In the genomic region with DNA sequence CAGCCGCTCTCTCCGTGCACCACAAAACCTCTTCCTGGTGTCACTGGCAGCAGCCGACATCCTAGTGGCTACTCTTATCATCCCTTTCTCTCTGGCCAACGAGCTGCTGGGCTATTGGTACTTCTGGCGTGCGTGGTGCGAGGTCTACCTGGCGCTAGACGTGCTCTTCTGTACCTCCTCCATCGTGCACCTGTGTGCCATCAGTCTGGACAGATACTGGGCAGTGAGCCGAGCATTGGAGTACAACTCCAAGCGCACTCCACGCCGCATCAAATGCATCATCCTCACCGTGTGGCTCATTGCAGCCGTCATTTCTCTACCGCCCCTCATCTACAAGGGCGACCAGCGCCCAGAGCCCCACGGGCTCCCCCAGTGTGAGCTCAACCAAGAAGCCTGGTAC, we compare ENCODE assay signal across 9 mouse cellular contexts. TPM values are rescaled to one million over a fixed set of nuclear protein-coding genes. Genes with fewer than 3 reads are reported as not detected.
DNase-seq lines count a peak whose midpoint lies in the region; ATAC-seq lines count a peak whose summit lies in the region.
"Had no signal": no experiment of that assay in that cellular context is flagged by ENCODE, and none has a peak within 500 bp of the region (broad histone marks: within the 10 kb centered on the region; RNA-seq: fewer than 3 reads in every experiment).

No protein-coding gene starts in this region.

- H3K27me3 ChIP-seq in megakaryocyte, embryonic 14.5 days (replicated peaks) = peaks cover 96% of the 10 kb centered on the region
- peaks cover 91% of the 10 kb centered on the region for H3K27me3 ChIP-seq in hindbrain, embryonic 13.5 days
- peaks cover 56% of the 10 kb centered on the region for H3K27me3 ChIP-seq in stomach, embryonic 15.5 days (replicated peaks)

- no peaks in the 10 kb centered on the region for H3K9me3 ChIP-seq in megakaryocyte, embryonic 14.5 days
- no peaks in the 10 kb centered on the region for H3K9me3 ChIP-seq in hindbrain, embryonic 13.5 days
- H3K9me3 ChIP-seq in stomach, embryonic 15.5 days = no peaks in the 10 kb centered on the region

- DNase-seq in liver = peak; percentile 36
- no peak for DNase-seq in frontal cortex, postnatal 36 days (ENCODE audit: low spot score in 2 of 2)
- no peak for DNase-seq in urinary bladder, postnatal 10 days (ENCODE audit: low spot score)

- H3K9ac ChIP-seq in hindbrain, embryonic 13.5 days = peak overlapping the region; percentile 65
- no peak overlapping the region for H3K9ac ChIP-seq in stomach, embryonic 15.5 days

- ATAC-seq in megakaryocyte, adult 5-6 weeks (ENCODE audit: poor library complexity, severe bottlenecking) = no peak
- no peak for ATAC-seq in hindbrain, embryonic 13.5 days (ENCODE audit: low FRiP score)
- ATAC-seq in stomach, embryonic 15.5 days (ENCODE audit: insufficient read depth, low FRiP score, low read depth) = no peak
- no peak for ATAC-seq in megakaryocyte-erythroid progenitor cell, adult 5-6 weeks (replicated peaks; ENCODE audit: low FRiP score, low TSS enrichment, poor library complexity, severe bottlenecking)

- WGBS in hindbrain, embryonic 13.5 days = 4% methylated on average over 20 of the region's 20 CpGs
- WGBS in stomach, embryonic 15.5 days = 2% methylated on average over 20 of the region's 20 CpGs

- H3K4me2 ChIP-seq in hindbrain, embryonic 13.5 days = peak overlapping the region; percentile 75
- peak overlapping the region; percentile 89 for H3K4me2 ChIP-seq in stomach, embryonic 15.5 days

- peaks cover 32% of the 10 kb centered on the region for H3K4me1 ChIP-seq in megakaryocyte, embryonic 14.5 days
- peaks cover 18% of the 10 kb centered on the region for H3K4me1 ChIP-seq in hindbrain, embryonic 13.5 days (replicated peaks)
- peaks cover 22% of the 10 kb centered on the region for H3K4me1 ChIP-seq in stomach, embryonic 15.5 days

- H3K36me3 ChIP-seq in megakaryocyte, embryonic 14.5 days (replicated peaks; ENCODE audit: low read length) = no peaks in the 10 kb centered on the region
- no peaks in the 10 kb centered on the region for H3K36me3 ChIP-seq in hindbrain, embryonic 13.5 days
- no peaks in the 10 kb centered on the region for H3K36me3 ChIP-seq in stomach, embryonic 15.5 days

- H3K27ac ChIP-seq in hindbrain, embryonic 13.5 days = no peak overlapping the region
- no peak overlapping the region for H3K27ac ChIP-seq in stomach, embryonic 15.5 days

- H3K4me3 ChIP-seq in megakaryocyte, embryonic 14.5 days (replicated peaks) = peak overlapping the region; percentile 88
- peak overlapping the region; percentile 45 for H3K4me3 ChIP-seq in hindbrain, embryonic 13.5 days
- peak overlapping the region; percentile 44 for H3K4me3 ChIP-seq in stomach, embryonic 15.5 days (replicated peaks)

RNA-seq across cellular contexts. Expression of a gene that starts 0.7 kb away (rescaled TPM):
- polyA plus RNA-seq in megakaryocyte, embryonic 14.5 days (2012; ENCODE audit: insufficient read depth, low replicate concordance) = not detected in 2 replicates
- not detected in 2 replicates for total RNA-seq in megakaryocyte, adult 5-6 weeks (2015)
- total RNA-seq in megakaryocyte, adult 5-6 weeks (2017) = not detected in 2 replicates
- polyA plus RNA-seq in hindbrain, embryonic 13.5 days (2015; fragmentation: Nextera tagmentation; extraction: Ambion mirVana) = 0.47 and 0.55 TPM in 2 replicates
- polyA plus RNA-seq in stomach, embryonic 15.5 days (2015; fragmentation: Nextera tagmentation; extraction: Ambion mirVana) = 2.6 and 3.2 TPM in 2 replicates
- not detected in 2 replicates for total RNA-seq in megakaryocyte-erythroid progenitor cell, adult 5-6 weeks (2014; fragmentation: Nextera tagmentation)
- total RNA-seq in megakaryocyte-erythroid progenitor cell, adult 5-6 weeks (2017) = not detected in 2 replicates

RNA-seq across cellular contexts. Expression of a gene that starts 25.3 kb away (rescaled TPM):
- polyA plus RNA-seq in megakaryocyte, embryonic 14.5 days (2012; ENCODE audit: insufficient read depth, low replicate concordance) = not detected in 2 replicates
- total RNA-seq in megakaryocyte, adult 5-6 weeks (2015) = 0.18 TPM in 1 of 2 replicates, not detected in the other
- total RNA-seq in megakaryocyte, adult 5-6 weeks (2017) = 0.07 TPM in 1 of 2 replicates, not detected in the other
- polyA plus RNA-seq in hindbrain, embryonic 13.5 days (2015; fragmentation: Nextera tagmentation; extraction: Ambion mirVana) = not detected in 2 replicates
- polyA plus RNA-seq in stomach, embryonic 15.5 days (2015; fragmentation: Nextera tagmentation; extraction: Ambion mirVana) = not detected in 2 replicates
- total RNA-seq in megakaryocyte-erythroid progenitor cell, adult 5-6 weeks (2014; fragmentation: Nextera tagmentation) = 0.40 TPM in 1 of 2 replicates, not detected in the other
- not detected in 2 replicates for total RNA-seq in megakaryocyte-erythroid progenitor cell, adult 5-6 weeks (2017)
- polyA plus RNA-seq: large intestine, adult 2 months had no signal

RNA-seq across cellular contexts. Expression of a gene that starts 27.7 kb away (rescaled TPM):
- 3.9 and 14.6 TPM in 2 replicates for polyA plus RNA-seq in megakaryocyte, embryonic 14.5 days (2012; ENCODE audit: insufficient read depth, low replicate concordance)
- 8.6 and 10.9 TPM in 2 replicates for total RNA-seq in megakaryocyte, adult 5-6 weeks (2015)
- 10.1 and 10.9 TPM in 2 replicates for total RNA-seq in megakaryocyte, adult 5-6 weeks (2017)
- polyA plus RNA-seq in hindbrain, embryonic 13.5 days (2015; fragmentation: Nextera tagmentation; extraction: Ambion mirVana) = 7.1 and 7.2 TPM in 2 replicates
- 4.5 and 6.4 TPM in 2 replicates for polyA plus RNA-seq in stomach, embryonic 15.5 days (2015; fragmentation: Nextera tagmentation; extraction: Ambion mirVana)
- total RNA-seq in megakaryocyte-erythroid progenitor cell, adult 5-6 weeks (2014; fragmentation: Nextera tagmentation) = 18.4 and 29.2 TPM in 2 replicates
- 33.5 and 35.8 TPM in 2 replicates for total RNA-seq in megakaryocyte-erythroid progenitor cell, adult 5-6 weeks (2017)
